Mouse (Mus musculus): ENCODE data around the gene Lad1. TPM values are rescaled to one million over a fixed set of nuclear protein-coding genes. Genes with fewer than 3 reads are reported as not detected.

Lad1 gene
- total RNA-seq, 4 experiments from 2014 or later = 0.08 to 0.23 (median 0.18) TPM

GRCm38 (mm10) chr1:135810180-135810579 is 8.2 kb upstream of the Lad1 start:
- DNase-seq = no peak

DNA sequence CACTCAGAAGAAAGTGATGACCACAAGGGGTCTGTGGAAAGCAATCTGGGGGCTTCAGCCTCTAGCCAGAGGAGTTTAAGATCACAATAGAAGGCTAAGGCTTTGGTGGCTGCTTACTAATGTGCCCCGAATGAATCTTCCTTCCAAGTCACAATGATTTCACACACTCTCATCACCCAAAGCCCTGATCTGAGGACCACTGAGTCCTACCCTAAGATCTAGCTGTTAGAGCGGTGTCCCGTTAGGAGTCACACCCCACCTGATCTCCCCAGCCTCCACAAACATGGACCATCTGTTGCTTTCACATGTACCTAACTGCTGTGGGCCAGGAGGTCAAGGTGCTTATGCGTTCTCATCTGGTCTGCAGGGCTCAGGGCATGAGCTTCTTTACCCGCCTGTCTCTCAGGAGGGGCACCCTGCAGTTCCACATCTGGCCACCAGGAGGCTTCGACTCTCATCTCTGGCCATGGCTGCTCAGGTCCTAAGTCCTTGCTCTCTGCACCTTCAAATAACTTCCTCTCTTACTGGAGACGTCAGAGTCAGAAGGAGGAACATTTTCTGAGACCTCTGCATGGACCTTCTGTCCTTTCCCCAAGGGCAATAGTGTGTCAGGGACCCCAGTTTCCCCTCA is 7.3 kb upstream of the Lad1 start:
- DNase-seq = peak; percentile 52

GRCm38 (mm10) chr1:135812205-135812604 is 6.2 kb upstream of the Lad1 start:
- no peak for DNase-seq

DNA sequence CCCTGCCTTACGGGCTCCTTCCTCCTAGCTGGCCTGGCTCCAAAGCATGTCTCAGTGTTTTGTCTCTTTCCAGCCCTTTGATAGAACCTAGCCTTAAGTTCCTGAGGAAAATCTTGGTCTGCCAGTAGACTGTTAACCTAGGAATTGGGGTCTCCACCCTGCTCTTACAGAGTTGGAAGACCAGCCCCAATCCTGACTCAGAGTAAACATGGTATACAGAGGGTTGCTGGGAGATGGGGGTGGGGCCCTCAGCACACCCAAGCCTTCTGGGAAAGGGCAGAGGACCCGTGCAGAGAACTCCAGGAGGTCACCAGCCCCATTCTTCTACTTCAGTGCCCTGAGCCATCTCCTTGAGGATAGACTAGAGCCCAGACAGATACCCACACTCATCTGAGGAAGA is 5.8 kb upstream of the Lad1 start:
- no peak for DNase-seq

DNA sequence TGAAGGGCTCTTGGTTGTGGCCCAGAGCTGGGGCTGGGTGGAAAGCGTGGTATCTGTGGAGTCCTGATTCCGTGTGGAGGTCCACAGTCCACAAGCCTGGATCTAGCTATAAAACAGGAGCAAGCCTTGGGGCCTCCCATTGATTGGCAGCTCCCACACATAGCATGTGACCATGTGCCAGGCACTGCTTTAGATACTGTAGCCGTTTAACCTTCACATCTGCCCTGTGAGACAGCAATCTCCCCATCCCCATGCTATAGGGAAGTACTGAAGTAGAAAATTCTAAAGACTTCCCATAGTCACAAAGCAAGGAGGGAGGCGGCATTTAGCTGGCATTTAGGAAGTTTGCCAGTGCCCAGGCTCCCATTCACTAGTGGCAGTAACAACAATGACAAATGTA is 5.3 kb upstream of the Lad1 start:
- no peak for DNase-seq

GRCm38 (mm10) chr1:135813687-135814395 is 4.6 kb upstream of the Lad1 start:
- DNase-seq = no peak

DNA sequence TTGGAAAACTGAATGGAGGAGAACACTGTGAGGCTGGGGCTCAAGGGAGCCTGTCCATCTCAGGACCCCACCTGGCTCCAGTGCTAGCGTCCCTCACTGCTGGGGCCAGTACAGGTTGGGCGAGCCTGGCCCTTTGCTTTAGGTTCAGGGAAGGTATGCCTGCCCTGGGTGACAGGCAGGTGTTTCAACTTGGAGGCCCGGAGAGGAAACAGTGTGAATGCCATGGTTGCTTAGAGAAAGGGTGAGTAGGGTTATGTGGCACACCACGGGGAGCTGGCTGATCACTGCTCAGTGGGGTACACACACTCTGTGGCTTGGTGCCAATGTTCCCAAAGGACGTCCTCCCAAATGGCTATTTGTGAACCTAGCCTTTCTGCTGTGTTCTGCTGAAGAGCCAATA is 3.9 kb upstream of the Lad1 start:
- no peak for DNase-seq

DNA sequence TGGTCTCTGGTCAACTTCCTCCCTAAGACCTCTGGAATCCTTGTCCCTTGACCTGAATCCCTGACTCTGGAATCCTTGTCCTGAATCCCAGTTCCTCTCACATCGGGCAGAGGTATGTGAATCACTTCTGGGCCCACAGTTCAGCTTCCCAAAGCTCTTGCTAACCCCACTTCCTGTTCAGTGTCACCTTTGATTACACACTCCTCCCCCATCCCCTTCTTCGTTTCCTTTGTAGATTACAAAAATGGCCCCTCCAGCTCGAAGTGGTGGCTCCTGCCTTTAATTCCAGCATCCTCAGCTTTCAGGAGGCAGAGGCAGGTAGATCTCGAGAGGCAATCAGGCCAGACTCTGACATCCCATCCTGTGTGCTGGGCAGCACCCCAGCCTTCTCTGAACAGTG is 803 bp upstream of the Lad1 start:
- no peak for DNase-seq

DNA sequence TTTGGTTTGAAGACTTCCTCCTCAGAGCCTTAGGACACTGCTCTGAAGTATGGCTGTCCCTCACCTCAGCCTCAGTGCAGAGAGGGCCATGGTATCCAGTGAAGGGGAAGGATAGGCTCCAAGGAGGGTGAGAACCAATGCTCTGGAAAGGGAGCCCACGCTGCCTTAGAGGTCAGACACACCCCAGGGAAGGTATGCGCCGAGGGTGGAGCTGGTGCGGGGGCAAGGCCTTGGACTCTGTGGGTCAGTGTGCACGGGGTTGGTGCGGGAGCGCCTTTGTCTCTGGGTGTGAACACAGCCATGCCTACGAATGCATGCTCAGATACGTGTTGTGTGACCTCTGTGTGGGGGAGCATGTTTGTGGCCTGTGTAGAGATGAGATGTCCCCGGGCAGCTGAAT is 1.7 kb downstream of the Lad1 start:
- DNase-seq = no peak

- peak; percentile 10 for DNase-seq
Measured at GRCm38 (mm10) chr1:135820736-135821364, 2.5 kb downstream of the Lad1 start.

GRCm38 (mm10) chr1:135821780-135822179 is 3.4 kb downstream of the Lad1 start:
- DNase-seq = no peak

- no peak for DNase-seq
Measured at GRCm38 (mm10) chr1:135828918-135829317, 10.5 kb downstream of the Lad1 start.

- DNase-seq = no peak
Measured at GRCm38 (mm10) chr1:135834206-135834859, 15.9 kb downstream of the Lad1 start.

- no peak for DNase-seq
Measured at GRCm38 (mm10) chr1:135834983-135835382, 16.6 kb downstream of the Lad1 start.

DNA sequence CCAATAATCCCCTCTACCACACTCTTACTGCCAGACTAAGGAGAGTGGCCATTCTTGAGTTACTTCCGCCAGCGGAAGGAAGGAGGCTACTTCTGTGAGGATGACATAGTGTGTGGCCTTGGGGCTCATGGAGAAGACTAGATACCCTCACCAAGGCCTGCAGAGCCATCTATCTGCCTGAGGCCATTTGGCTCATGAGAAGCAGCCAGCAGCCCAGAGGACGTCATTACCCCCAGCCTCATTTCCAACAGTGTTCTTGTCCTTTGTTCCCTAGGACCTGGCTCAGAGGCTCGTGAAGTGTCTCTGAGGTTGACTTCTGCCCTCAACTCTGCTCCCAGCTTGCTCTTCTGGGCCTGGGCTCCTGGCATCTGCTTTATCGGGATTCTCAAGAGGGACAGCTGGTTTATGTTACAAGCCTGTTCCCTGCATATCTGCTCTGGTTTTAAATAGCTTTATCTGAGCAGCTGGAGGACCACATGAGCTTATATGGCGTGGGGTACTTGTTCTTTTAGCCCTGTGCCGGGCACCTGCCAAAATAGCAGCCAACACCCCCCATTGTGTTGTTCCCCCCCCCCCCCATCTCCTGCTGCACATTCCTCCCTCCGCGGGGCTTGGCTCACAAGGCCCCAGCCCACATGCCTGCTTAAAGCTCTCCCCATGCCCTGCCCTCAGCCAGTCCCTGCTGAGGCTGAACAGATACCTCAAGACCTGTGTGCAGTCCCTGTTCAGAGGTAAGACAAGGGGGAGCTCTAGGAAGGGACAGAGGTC is 17.5 kb downstream of the Lad1 start, which contains the start of gene Tnnt2:
Gene Tnnt2 (plus strand): TSS at position 639 of the 768 bp plus-strand sequence.
- no peak for DNase-seq

GRCm38 (mm10) chr1:135838626-135839025 is 20.2 kb downstream of the Lad1 start:
- DNase-seq = no peak

DNA sequence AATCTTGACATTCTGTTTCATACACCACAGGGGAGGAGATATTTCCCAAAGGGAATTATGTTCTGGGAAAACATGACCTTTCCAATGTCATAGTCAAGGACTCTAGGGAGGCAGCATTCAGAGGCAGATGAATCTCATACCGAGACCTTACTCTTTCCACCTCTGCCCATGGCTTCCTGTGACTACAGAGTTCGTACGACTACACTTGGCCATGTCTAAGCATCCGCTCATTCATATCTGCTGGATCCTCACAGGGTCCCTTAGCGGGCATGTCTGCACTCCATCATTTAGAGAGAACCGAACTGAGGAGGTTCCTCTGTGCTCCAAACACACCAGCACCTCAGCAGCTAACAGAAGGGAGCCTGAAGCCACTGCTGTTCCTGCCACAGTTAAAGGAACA is 20.7 kb downstream of the Lad1 start:
- DNase-seq = no peak

DNA sequence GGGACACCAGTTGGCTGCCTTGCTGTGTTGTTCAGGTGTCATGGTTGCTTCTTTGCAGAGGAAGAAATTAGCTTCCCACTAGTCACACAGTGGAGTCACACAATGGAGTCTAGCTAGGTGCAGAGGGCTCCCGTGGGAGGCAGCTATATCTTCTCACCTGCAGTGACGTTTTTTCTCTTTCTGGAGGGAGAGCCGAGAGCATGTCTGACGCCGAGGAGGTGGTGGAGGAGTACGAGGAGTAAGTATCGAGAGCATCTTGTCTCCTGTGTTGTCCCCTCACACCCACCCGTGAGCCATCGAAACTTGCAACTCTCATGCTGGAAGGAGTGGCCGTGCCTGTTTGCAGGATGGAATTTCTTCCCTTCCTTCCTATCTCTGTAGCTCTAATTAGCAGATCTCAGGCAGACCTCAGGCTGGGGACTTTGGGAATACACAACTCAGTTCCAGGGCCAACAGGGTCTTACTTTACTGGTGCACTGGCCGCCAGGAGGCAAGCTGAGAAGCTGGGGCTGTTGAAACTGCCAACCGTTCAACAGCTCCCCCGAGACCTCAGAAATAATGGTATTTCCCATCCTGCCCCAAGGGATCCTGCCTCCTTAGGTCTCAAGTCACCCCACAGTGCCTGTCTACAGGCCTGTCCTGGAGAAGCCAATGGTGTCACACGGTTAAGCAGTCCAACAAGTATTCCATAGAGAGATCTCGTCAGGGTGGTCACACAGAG is 22.4 kb downstream of the Lad1 start:
- DNase-seq = no peak

DNA sequence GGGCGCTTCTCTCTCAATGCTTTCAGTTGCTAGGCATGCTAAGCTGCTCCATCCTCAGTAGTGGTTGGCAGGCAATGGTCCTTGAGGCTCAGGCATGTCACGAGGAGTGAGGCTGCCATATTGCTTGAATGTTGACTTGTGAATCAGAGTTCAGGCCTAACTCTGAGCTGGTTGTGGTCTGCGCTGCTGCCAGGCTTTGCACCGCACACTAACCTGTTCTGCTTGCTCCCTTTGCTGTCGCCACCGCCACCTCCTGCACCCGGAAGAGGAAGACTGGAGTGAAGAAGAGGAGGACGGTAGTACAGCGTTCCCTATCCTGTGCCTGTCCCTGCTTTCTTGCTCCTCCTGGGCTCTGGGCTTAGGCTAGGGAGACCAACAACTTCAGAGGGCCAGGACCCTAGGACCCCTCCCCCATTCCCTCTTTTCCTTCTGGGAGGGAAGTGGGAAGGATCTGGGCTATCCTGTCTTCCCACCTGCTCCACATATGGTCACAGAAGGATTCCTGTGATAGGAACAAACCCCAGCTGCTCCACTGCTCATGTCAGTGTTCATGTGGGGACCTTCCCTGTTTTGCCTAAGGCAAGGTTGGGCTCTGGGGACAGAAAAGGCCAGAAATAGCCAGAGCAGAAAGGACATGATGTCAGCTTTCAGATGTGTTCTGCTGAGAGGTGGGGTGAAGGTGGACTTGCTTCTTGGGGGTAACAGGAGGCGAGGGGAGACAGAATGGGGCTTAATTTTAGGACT is 25.3 kb downstream of the Lad1 start:
- DNase-seq = no peak

DNA sequence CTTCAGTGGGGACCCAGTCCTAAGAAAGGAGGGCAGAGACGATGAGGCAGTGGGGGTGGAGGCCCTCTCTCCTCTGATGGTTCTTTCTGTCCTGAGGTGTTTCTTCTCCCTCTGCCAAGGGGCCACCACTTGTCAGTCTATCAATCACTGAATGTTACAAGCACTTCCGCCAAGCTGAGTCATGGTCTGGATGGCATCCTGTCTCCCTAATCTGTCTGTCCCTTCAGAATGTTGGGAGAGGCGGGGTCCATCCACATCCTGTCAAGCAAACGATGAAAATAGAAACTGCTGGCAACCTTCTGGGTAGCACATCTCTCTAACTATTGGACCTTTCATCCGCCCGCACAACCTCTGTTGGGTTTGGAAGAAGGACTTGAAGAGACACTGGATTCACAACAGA is 26.1 kb downstream of the Lad1 start:
- DNase-seq = no peak

GRCm38 (mm10) chr1:135846632-135847031 is 28.2 kb downstream of the Lad1 start:
- no peak for DNase-seq

Measured in adrenal gland, adult 8-10 months (tissue).